Mouse (Mus musculus) testis, adult 2 months (tissue): ENCODE results near the gene Chrm3.

Source experiments
- CTCF ChIP-seq: fragments of 200-500 bp; IDR thresholded peaks from 2 replicates; pipeline ENCODE4 v1.5.1; 2012; ENCODE audit warnings: low read depth, mild to moderate bottlenecking, inconsistent platforms, low read length, moderate library complexity; ENCODE audit not compliant: control insufficient read depth, insufficient read depth, insufficient replicate concordance
- POLR2A ChIP-seq: fragments of 200-500 bp; IDR thresholded peaks from 2 replicates; pipeline ENCODE4 v1.6.1; 2012; ENCODE audit warnings: low read depth, mild to moderate bottlenecking, inconsistent platforms, low read length, moderate library complexity; ENCODE audit not compliant: control insufficient read depth

GRCm38 (mm10) chr13:9932714-9933113, 427.9 kb downstream of the Chrm3 start:
- TF ChIP-seq CTCF (no peak), POLR2A (no peak)
